Mouse (Mus musculus) gastrocnemius, postnatal 10 days (tissue): ENCODE results near the gene Larp4b. TPM values are rescaled to one million over a fixed set of nuclear protein-coding genes. Genes with fewer than 3 reads are reported as not detected.
A peak's percentile ranks its signal among the peaks of the same experiment; 100 is the strongest.
"Not testable (repeated sequence)": the region's sequence is repeated elsewhere in the genome, so short reads cannot be mapped to it uniquely, and the experiment has no call there.

Experiments used
- DNase-seq: peaks from one replicate; pipeline ENCODE4 v3.0.0; 2021; ENCODE audit warnings: mixed read lengths
- long read RNA-seq, 2 experiments: library from polyadenylated mRNA; stranded (forward); transcript quantifications; one replicate each; pipeline ENCODE4 v2.0.0; 2021
- total RNA-seq, 2 experiments: library from RNA; stranded (reverse); gene quantifications; 2 replicates each; pipeline ENCODE4 v1.2.3; 2021

Larp4b gene
- total RNA-seq, result 10 to 100 TPM; 62.1 to 68.2 TPM
- long read RNA-seq, experiment 1, full-length matches to known transcripts, result 11 of 32 reads
- long read RNA-seq, experiment 1, partial matches to known transcripts, result 16 of 32 reads
- long read RNA-seq, experiment 1, other reads (novel, unspliced or antisense), result 5 of 32 reads
- long read RNA-seq, experiment 2, full-length matches to known transcripts, result 13 of 39 reads
- long read RNA-seq, experiment 2, partial matches to known transcripts, result 18 of 39 reads
- long read RNA-seq, experiment 2, other reads (novel, unspliced or antisense), result 8 of 39 reads

GRCm38 (mm10) chr13:9093316-9094155 lies at the start of gene Larp4b:
TSS of gene Larp4b (plus strand) at chr13:9093881.
- peak; percentile 96 for DNase-seq

DNA sequence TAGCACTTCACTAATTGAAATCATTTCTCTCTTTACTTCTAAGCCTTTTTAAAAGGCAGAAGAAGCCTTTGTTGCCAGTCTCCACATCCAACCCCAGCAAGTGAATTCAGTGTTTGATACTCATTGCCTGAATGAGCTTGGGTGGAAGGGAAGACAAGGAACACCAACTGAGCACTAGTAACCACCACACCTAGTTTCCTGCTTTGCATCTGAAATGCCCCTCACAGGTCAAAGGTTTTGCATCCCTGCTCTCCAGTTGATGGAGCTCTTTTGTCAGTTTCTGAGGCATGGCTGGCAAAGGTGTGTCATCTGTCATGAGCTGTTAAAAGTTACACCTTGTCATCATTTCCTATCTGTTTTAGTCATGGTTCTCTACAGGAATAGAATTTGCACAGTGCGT lies 49.0 kb upstream of the Larp4b start:
- no peak for DNase-seq

DNA sequence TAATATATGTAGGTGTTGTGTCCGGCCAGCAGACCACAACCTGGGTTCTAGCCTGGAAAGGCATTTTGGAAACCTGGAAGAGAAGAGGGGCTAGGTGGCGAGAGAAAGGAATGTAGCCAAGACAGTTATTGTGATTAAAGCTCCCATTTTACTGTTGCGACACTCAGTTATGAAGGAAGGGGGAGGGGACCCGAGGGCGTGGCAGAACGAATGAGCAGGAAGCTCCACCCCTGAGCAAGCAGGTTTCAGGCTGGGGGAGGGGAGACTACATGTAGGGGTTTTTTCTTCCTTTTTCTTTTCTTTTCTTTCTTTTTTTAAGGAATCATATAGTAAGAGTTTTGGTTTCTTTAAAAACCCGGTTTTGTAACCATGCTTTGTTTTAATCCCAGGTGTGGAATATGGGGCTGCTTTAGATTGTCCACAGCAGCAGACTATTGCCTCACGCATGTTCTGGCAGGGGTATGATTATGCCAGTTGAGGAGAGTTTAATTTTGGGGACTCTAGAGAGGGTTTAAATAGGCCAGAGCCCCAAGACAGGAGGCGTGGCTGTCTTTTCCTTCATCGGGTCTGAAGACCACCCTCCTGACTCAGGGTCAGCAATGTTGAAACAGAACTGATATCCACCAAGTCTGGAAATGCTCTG lies 41.5 kb upstream of the Larp4b start:
- DNase-seq, result not testable (repeated sequence)

DNA sequence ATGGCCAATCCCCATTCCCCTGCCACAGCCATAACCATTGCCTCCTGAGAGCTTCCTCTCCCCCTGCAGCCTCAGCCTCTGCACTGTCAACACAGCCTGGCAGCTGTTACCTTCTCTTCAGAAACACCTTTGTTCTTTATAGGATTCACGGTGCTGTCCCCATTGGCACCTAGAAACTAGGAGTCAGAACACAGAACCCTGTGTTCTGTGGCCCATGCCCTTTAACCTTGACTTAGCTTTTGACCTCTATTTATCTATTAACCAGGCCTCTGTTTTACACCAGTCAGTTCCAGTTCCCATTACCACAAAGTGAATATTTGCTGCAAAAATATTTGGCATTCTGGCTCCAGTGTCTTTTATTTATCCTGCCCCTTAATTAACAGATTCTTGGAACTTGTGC lies 36.4 kb upstream of the Larp4b start:
- DNase-seq, result no peak

- no peak for DNase-seq
Measured at GRCm38 (mm10) chr13:9058706-9059105, 35.0 kb upstream of the Larp4b start.

GRCm38 (mm10) chr13:9061394-9061793 lies 32.3 kb upstream of the Larp4b start:
- no peak for DNase-seq

GRCm38 (mm10) chr13:9064196-9064595 lies 29.5 kb upstream of the Larp4b start:
- no peak for DNase-seq

DNA sequence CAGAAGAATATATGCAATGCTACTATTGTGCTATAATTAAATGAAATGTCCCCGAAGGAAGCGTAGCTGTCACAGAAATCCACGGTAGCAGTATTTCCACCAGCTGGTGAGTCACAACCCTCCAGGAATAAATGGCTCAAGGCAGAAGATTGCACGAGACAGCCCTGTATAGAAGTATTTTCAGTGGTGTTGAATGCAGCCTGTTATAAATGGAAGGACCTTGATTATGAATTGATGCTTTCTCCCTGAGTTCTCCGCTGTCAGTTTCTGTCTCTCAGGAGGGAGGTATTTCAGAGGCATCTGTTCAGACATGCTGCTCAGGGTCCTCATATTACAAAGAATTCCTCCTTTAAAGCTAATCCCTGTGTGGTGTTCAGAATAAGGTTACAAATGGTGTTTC lies 27.6 kb upstream of the Larp4b start:
- DNase-seq, result no peak

GRCm38 (mm10) chr13:9071008-9071407 lies 22.7 kb upstream of the Larp4b start:
- no peak for DNase-seq

GRCm38 (mm10) chr13:9073818-9074217 lies 19.9 kb upstream of the Larp4b start:
- DNase-seq, result no peak

DNA sequence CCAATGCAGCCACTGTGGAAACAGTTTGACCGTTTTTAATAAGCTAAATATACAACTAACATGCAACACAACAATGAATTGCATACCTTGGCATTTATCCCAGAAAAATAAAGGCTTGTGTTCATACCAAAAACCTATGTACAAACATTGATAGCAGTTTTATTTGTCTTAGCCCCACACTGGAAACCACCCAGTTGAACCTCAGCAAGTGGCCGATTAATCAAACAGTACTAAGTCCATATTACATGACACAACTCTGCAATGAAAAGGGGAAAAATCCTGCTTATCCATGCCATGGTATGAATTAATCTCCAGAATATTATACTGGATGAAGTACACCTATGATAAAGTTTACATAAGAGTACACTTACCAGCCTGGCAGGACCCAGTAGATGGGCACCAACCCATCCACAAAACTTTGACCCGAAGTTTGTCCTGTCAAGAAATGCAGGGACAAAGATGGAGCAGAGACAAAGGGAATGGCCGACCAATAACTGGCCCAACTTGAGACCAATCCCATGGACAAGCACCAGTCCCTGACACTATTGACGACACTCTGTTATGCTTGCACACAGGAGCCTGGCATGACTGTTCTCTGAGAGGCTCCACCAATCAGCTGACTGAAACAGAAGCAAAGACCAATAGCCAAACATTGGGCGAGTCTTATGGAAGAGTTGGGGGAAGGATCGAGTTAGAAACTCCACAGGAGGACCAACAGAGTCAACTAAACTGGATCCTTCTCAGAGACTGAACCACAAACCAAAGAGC lies 17.7 kb upstream of the Larp4b start:
- no peak for DNase-seq

DNA sequence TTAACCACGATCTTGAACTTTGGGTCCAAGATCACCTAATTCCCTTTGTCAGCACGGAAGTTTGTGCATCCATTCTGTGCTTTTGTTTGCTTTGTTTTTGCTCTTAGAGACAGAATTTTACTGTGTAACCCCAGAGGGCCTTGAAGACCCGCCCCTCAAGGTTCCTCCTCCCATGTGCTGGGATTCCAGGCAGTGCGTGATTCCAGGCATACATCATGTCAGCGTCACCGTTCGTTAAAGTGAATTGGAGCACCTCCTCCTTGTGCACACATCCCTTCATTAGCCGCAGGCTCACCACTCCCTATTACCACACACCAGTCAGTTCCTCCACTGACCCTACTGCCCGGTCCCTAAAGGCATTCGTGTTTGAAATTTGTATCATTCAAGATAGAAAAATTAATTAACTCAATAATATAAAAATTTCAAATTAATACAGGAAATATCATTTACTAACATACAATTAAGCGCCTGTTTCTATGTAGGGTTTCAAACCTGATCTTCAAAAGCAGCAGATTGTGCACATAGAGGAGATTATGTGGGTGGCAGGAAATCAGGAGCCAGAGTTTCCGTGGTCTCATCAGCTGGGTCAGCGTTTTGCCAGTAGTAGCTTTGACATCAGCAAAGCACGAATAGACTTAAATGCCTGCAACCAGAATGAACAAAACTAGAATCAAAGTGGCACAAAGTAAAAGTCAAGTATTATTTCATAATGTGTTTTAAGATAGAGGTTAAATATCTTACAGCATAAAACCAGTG lies 11.4 kb upstream of the Larp4b start:
- DNase-seq, result no peak

- DNase-seq, result peak; percentile 50
Measured at GRCm38 (mm10) chr13:9094186-9094980, 702 bp downstream of the Larp4b start.

- DNase-seq, result no peak
Measured at GRCm38 (mm10) chr13:9099289-9099688, 5.6 kb downstream of the Larp4b start.

DNA sequence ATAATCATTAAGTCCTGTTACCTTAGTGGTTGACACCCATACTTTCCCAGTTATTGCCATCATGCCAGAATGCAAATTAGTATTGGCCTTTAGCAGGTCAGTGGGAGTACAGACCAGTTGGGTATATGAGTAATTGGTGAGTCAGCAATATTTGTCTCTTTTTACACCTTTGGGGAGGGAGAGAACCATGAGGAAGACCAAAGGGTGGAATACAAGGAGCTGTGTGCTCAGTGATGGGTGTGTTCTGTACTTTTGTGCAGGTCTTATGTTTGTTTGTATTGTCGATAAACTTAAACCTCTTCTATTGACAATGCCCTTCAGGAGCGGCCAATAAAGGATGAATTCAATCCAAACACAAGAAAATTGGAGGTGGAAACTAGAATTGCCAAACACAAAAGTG lies 6.8 kb downstream of the Larp4b start:
- no peak for DNase-seq

GRCm38 (mm10) chr13:9106246-9106645 lies 12.6 kb downstream of the Larp4b start:
- no peak for DNase-seq

GRCm38 (mm10) chr13:9106992-9107858 lies 13.5 kb downstream of the Larp4b start:
- DNase-seq, result no peak

DNA sequence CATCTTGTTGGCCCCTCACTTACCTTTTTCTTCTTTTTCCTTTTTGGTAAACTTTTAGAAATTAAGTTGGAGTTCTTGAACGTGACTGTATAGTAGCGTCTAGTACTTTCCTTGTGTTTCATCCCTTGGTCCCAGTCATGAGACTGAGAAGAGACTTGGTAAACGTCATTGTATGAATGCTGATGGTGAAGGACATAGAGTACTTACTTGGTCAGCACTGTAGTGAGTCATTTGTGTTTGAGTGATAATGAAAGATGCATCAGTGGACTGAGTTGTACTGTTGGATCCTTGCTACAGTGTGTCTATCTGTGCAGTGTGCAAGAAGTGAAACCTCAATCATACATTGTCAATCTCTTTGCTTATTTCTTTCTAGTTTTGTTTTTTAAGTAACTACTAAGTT lies 20.1 kb downstream of the Larp4b start:
- no peak for DNase-seq

DNA sequence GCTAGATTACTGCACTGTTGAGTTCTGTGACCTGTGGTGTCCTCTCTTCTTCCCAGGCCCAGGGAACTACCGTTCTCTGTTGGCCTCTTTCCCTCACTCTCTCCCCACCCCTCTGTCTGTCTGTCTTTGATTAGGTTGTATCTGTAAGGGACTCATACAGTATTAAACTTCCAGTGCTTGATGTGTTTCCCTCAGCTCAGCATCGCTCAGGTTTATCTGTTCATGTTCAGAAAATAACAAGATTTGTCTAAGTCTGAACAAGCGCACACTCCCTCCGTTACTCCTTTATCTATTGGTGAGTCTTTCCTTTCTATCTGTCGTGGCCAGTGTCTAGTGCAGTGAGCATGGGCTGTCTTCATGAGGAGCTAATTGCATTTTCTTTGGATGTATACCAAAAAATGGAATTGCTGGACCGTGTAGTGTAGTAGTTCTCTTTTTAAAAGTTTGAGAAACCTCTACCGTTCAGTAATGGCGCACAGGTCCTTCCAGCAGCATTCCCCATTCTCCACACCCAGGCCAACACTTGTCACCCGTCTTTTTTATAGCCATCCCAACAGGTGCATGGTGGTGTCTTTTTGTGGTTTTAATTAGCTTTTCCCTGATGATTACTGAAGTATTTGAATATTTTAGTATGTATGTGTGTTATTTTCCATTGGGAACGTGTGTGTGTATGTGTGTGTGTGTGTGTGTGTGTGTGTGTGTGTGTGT lies 27.3 kb downstream of the Larp4b start:
- no peak for DNase-seq
